Mouse (Mus musculus) midbrain, embryonic 15.5 days (tissue): ENCODE results near the gene Trim38. TPM values are rescaled to one million over a fixed set of nuclear protein-coding genes. Genes with fewer than 3 reads are reported as not detected.
"Not testable (repeated sequence)": the region's sequence is repeated elsewhere in the genome, so short reads cannot be mapped to it uniquely, and the experiment has no call there.

Source experiments
- ATAC-seq: fragments of 200-750 bp; cut with Nextera tagmentation; replicated peaks from 2 replicates; pipeline ENCODE4 v1.8.0; 2017; ENCODE audit warnings: moderate TSS enrichment
- H3K27ac ChIP-seq: fragments of 300-500 bp; sonication (generic); 2 replicates; pipeline ENCODE4 v1.5.1; 2015; ENCODE audit warnings: mild to moderate bottlenecking, inconsistent platforms
- H3K27me3 ChIP-seq: fragments of 300-500 bp; sonication (generic); replicated peaks from 2 replicates; pipeline ENCODE4 v1.6.1; 2015; ENCODE audit warnings: inconsistent platforms
- H3K36me3 ChIP-seq: fragments of 300-500 bp; sonication (generic); replicated peaks from 2 replicates; pipeline ENCODE4 v1.6.1; 2015; ENCODE audit warnings: inconsistent platforms
- H3K4me1 ChIP-seq: fragments of 300-500 bp; sonication (generic); 2 replicates; pipeline ENCODE4 v1.6.1; 2015; ENCODE audit warnings: inconsistent platforms
- H3K4me2 ChIP-seq: fragments of 300-500 bp; sonication (generic); 2 replicates; pipeline ENCODE4 v1.6.1; 2015; ENCODE audit warnings: inconsistent platforms, mild to moderate bottlenecking, moderate library complexity
- H3K4me3 ChIP-seq: fragments of 300-500 bp; sonication (generic); 2 replicates; pipeline ENCODE4 v1.5.1; 2015; ENCODE audit warnings: mild to moderate bottlenecking, inconsistent platforms
- H3K9ac ChIP-seq: fragments of 300-500 bp; sonication (generic); 2 replicates; pipeline ENCODE4 v1.6.1; 2015; ENCODE audit warnings: mild to moderate bottlenecking, inconsistent platforms
- H3K9me3 ChIP-seq: fragments of 300-500 bp; sonication (generic); 2 replicates; pipeline ENCODE4 v1.6.1; 2016; ENCODE audit warnings: inconsistent platforms
- WGBS: fragments of 180-500 bp; shearing (Covaris S2); methylation state at CpG from one replicate; pipeline ENCODE4 v1.1.7; 2015; ENCODE audit warnings: mixed read lengths; 5-methylcytosine and 5-hydroxymethylcytosine counted together
- polyA plus RNA-seq: library from polyadenylated mRNA; unstranded; fragments of >200 nt; fragmentation: Nextera tagmentation; extraction: Ambion mirVana; gene quantifications from 2 replicates; pipeline ENCODE4 v1.2.1, GENCODE M21; 2015

The Trim38 gene
- polyA plus RNA-seq, 1 experiment from 2014 or later = not detected

- peak overlapping the region; percentile 53 for H3K27ac ChIP-seq
- H3K36me3 ChIP-seq = no peaks in the 10 kb centered on the region
- no peak overlapping the region; the same call in 1 of the 2 replicates for H3K4me2 ChIP-seq
- no peaks in the 10 kb centered on the region for H3K27me3 ChIP-seq
- H3K4me1 ChIP-seq = peaks cover 28% of the 10 kb centered on the region
- H3K9me3 ChIP-seq = no peaks in the 10 kb centered on the region
- no peak overlapping the region for H3K9ac ChIP-seq
- ATAC-seq = no peak
- no peak overlapping the region for H3K4me3 ChIP-seq
- 6% methylated on average over 4 of the region's 4 CpGs for WGBS
Measured at GRCm38 (mm10) chr13:23747892-23748288, 21.8 kb upstream of the Trim38 start.

GRCm38 (mm10) chr13:23749563-23750121 lies 20.1 kb upstream of the Trim38 start:
- no peaks in the 10 kb centered on the region for H3K36me3 ChIP-seq
- no peak overlapping the region for H3K9ac ChIP-seq
- H3K4me1 ChIP-seq = peaks cover 28% of the 10 kb centered on the region
- H3K27ac ChIP-seq = no peak overlapping the region
- H3K4me2 ChIP-seq = no peak overlapping the region
- no peak for ATAC-seq
- no peaks in the 10 kb centered on the region for H3K27me3 ChIP-seq
- WGBS = 94% methylated on average over 5 of the region's 5 CpGs
- H3K4me3 ChIP-seq = no peak overlapping the region
- H3K9me3 ChIP-seq = no peaks in the 10 kb centered on the region

- peak; percentile 55 for ATAC-seq
- not testable (repeated sequence) for H3K27me3 ChIP-seq, H3K9me3 ChIP-seq, H3K36me3 ChIP-seq
- peak within 1 kb of the TSS; percentile 38; the same call in 1 of the 2 replicates for H3K9ac ChIP-seq
- peak within 1 kb of the TSS; percentile 46 for H3K4me3 ChIP-seq
- peak within 1 kb of the TSS; percentile 91 for H3K27ac ChIP-seq
- H3K4me1 ChIP-seq = peaks cover 21% of the 10 kb centered on the region
- H3K4me2 ChIP-seq = peak within 1 kb of the TSS; percentile 83
- WGBS = under 1% methylated on average over 35 of the region's 47 CpGs
Measured at GRCm38 (mm10) chr13:23750839-23751477, 18.8 kb upstream of the Trim38 start, which contains the start of gene Hist1h2ab. Gene Hist1h2ab (plus strand): TSS chr13:23751126.

- peak overlapping the region; percentile 91 for H3K27ac ChIP-seq
- no peak overlapping the region for H3K9ac ChIP-seq
- H3K9me3 ChIP-seq = no peaks in the 10 kb centered on the region
- H3K27me3 ChIP-seq = no peaks in the 10 kb centered on the region
- H3K4me1 ChIP-seq = peaks cover 23% of the 10 kb centered on the region
- 0 out of 2 replicates have a peak, but pooled peaks have one; percentile 24 for ATAC-seq
- under 1% methylated on average over 11 of the region's 11 CpGs for WGBS
- no peaks in the 10 kb centered on the region for H3K36me3 ChIP-seq
- peak overlapping the region; percentile 46 for H3K4me3 ChIP-seq
- peak overlapping the region; percentile 83 for H3K4me2 ChIP-seq
Measured at GRCm38 (mm10) chr13:23751478-23751956, 18.2 kb upstream of the Trim38 start.

- Histone ChIP-seq H3K27ac (peak within 1 kb of the TSS; percentile 91), H3K9ac (peak within 1 kb of the TSS; percentile 38; the same call in 1 of the 2 replicates), H3K4me2 (peak within 1 kb of the TSS; percentile 83), H3K4me3 (peak within 1 kb of the TSS; percentile 46), H3K4me1 (peaks cover 21% of the 10 kb centered on the region)
- peak; percentile 76 for ATAC-seq
- H3K27me3 ChIP-seq, H3K9me3 ChIP-seq, H3K36me3 ChIP-seq: not testable (repeated sequence)
- 0% methylated on average over 25 of the region's 47 CpGs for WGBS
Measured at GRCm38 (mm10) chr13:23752067-23752741, 17.5 kb upstream of the Trim38 start, which contains the start of gene Hist1h3b. Gene Hist1h3b (plus strand): TSS chr13:23752267.

GRCm38 (mm10) chr13:23752742-23753172 lies 17.0 kb upstream of the Trim38 start:
- no peak for ATAC-seq
- no peaks in the 10 kb centered on the region for H3K9me3 ChIP-seq
- H3K9ac ChIP-seq = no peak overlapping the region
- 3% methylated on average over 6 of the region's 6 CpGs for WGBS
- no peaks in the 10 kb centered on the region for H3K27me3 ChIP-seq
- H3K4me1 ChIP-seq = peaks cover 20% of the 10 kb centered on the region
- no peaks in the 10 kb centered on the region for H3K36me3 ChIP-seq
- H3K4me2 ChIP-seq = peak overlapping the region; percentile 83
- H3K4me3 ChIP-seq = peak overlapping the region; percentile 5; the same call in 1 of the 2 replicates
- no peak overlapping the region for H3K27ac ChIP-seq

- 51% methylated on average over 4 of the region's 4 CpGs for WGBS
- H3K4me2 ChIP-seq = no peak overlapping the region
- no peak for ATAC-seq
- no peak overlapping the region for H3K4me3 ChIP-seq
- H3K27me3 ChIP-seq = no peaks in the 10 kb centered on the region
- no peak overlapping the region for H3K9ac ChIP-seq
- H3K36me3 ChIP-seq = no peaks in the 10 kb centered on the region
- peaks cover 16% of the 10 kb centered on the region for H3K4me1 ChIP-seq
- H3K27ac ChIP-seq = no peak overlapping the region
- no peaks in the 10 kb centered on the region for H3K9me3 ChIP-seq
Measured at GRCm38 (mm10) chr13:23753314-23754078, 16.2 kb upstream of the Trim38 start.

- peaks cover 19% of the 10 kb centered on the region for H3K4me1 ChIP-seq
- no peak overlapping the region for H3K4me2 ChIP-seq
- no peaks in the 10 kb centered on the region for H3K9me3 ChIP-seq
- no peak overlapping the region for H3K9ac ChIP-seq
- no peaks in the 10 kb centered on the region for H3K36me3 ChIP-seq
- ATAC-seq = no peak
- no peak overlapping the region for H3K27ac ChIP-seq
- H3K4me3 ChIP-seq = no peak overlapping the region
- no peaks in the 10 kb centered on the region for H3K27me3 ChIP-seq
Measured at GRCm38 (mm10) chr13:23755000-23755399, 14.7 kb upstream of the Trim38 start.

- Histone ChIP-seq H3K27ac (peak within 1 kb of the TSS; percentile 82), H3K9ac (peak within 1 kb of the TSS; percentile 40; the same call in 1 of the 2 replicates), H3K36me3 (no peaks in the 10 kb centered on the region), H3K4me1 (peaks cover 24% of the 10 kb centered on the region), H3K4me2 (peak within 1 kb of the TSS; percentile 63), H3K9me3 (no peaks in the 10 kb centered on the region), H3K4me3 (peak within 1 kb of the TSS; percentile 38), H3K27me3 (no peaks in the 10 kb centered on the region)
- peak; percentile 78 for ATAC-seq
- 0% methylated on average over 18 of the region's 22 CpGs for WGBS
Measured at GRCm38 (mm10) chr13:23756790-23757189, 12.9 kb upstream of the Trim38 start, which contains the start of gene Hist1h4b. Gene Hist1h4b (plus strand): TSS chr13:23757013.

GRCm38 (mm10) chr13:23757211-23757773 lies 12.4 kb upstream of the Trim38 start:
- H3K4me2 ChIP-seq = peak overlapping the region; percentile 63
- ATAC-seq = peak; percentile 22
- H3K27ac ChIP-seq = peak overlapping the region; percentile 82
- no peaks in the 10 kb centered on the region for H3K27me3 ChIP-seq
- WGBS = under 1% methylated on average over 20 of the region's 23 CpGs
- peak overlapping the region; percentile 40; the same call in 1 of the 2 replicates for H3K9ac ChIP-seq
- H3K4me3 ChIP-seq = peak overlapping the region; percentile 38
- peaks cover 25% of the 10 kb centered on the region for H3K4me1 ChIP-seq
- H3K9me3 ChIP-seq = no peaks in the 10 kb centered on the region
- H3K36me3 ChIP-seq = no peaks in the 10 kb centered on the region

- no peak for ATAC-seq
- Histone ChIP-seq H3K4me3 (no peak overlapping the region), H3K9me3 (no peaks in the 10 kb centered on the region), H3K27me3 (no peaks in the 10 kb centered on the region), H3K27ac (no peak overlapping the region), H3K9ac (no peak overlapping the region), H3K4me1 (peaks cover 28% of the 10 kb centered on the region), H3K4me2 (no peak overlapping the region), H3K36me3 (no peaks in the 10 kb centered on the region)
- WGBS = 49% methylated on average over 3 of the region's 3 CpGs
Measured at GRCm38 (mm10) chr13:23757921-23758320, 11.8 kb upstream of the Trim38 start.
